Mouse (Mus musculus) induced T-regulatory cell, adult 2 months (primary cell): ENCODE results near the gene Tns1.

Experiments
- DNase-seq: peaks from one replicate; pipeline ENCODE4 v3.0.0-alpha.2; 2012; ENCODE audit warnings: low read depth

Gene Tns1

DNA sequence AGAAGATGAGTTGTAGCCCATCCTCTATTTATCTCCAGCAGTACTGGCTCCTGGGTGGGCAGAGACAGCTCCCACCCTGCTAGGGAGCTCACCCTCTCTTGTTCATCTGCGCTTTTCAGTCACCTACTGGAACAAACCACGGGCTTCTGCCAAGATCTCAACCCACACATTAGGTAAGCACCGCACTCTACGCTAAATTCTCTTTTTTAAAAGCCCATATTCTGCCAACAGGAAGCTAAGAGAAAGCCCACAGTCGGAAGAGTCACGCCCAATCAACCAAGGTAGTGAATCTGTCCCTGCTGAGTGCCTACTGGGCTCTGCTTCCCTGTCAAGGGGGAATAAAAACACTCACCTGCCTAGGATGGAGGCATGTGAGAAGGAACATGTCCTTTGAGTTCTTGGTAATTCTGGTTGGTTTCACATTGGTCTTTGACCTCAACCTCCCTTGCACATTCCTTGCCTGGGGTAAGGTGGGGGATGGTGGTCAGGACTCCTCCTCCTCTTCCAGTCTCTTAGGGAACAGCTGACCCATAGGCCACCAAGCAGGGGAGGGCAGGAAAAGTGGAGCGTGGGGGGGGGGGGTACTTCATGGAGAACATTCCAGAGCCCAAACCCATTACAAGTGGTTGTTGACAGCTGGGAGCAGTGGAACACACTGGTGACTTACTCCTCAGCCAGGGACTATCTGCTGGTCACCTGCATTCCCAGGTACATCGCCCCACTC, 193.7 kb downstream of the Tns1 start:
- DNase-seq = peak; percentile 50

DNA sequence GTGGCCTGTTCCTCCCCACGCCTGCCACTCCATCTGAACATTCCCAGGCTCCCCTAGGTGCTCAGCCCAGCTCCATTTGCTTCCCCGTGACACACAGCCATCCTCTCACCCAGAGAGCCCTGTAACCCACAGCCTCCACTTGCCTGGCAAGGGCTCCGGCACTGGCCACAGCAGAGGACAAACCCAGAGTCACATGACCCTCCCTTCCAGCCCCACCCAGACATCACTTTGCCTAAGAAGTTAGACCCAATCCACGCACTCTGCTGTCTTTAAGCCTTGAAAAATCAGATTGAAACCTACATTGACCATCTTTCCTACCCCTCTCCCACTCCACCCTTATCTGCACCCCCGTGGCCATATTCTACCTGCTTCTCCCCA, 194.3 kb downstream of the Tns1 start:
- DNase-seq = peak; percentile 26

DNA sequence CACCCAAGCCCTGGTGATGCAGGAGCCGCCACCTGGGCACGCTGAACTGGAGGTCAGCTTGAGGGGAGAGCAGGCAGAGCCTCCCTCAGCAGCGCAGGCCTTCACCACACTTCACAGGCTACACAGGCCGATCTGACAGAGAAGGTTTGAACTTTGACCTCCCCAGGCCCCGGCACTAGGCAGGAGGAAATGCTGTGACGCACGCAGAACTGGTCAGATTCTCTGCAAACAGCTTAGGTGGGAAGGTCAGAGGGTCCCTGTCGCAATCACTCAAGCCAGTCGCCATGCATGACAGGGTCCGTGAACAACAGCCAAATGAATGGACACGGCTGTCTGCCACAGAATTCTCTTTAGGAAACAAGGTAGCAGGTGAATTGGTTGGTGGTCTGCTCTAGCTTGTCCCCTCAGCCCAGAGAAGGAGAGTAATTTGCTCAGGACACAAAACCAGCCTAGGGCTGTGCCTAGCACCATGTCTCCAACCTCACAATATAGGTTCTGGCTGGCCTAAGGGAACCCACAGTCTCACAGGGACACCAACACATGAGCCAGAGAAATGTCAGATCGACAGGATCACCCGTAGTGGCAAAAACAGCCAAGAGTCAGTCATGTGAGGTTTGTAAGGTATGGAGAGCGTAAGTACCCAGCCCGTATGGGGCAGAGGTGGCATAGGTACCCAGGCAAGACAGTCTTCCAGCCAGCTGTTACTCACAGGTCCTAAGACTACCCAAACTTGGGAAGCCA, 194.9 kb downstream of the Tns1 start:
- no peak for DNase-seq

DNA sequence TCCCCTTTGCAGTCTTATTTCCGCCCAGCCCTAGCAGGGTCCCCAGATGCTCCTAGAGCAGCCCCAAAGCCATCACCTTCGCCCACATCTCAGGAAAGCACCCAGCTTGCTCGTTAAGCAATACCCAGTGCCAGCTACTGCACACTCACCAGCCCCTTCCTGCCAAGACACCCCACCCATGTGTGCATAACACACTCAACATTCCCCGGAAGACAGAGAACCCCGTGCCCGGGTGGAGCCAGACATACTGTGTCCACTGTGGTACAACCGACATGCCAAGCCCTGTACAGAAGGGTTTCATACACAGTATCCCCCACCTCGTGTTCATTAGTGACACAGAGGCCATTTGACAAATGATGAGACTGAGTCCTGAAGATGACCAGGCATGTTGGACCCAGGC, 195.9 kb downstream of the Tns1 start:
- no peak for DNase-seq

DNA sequence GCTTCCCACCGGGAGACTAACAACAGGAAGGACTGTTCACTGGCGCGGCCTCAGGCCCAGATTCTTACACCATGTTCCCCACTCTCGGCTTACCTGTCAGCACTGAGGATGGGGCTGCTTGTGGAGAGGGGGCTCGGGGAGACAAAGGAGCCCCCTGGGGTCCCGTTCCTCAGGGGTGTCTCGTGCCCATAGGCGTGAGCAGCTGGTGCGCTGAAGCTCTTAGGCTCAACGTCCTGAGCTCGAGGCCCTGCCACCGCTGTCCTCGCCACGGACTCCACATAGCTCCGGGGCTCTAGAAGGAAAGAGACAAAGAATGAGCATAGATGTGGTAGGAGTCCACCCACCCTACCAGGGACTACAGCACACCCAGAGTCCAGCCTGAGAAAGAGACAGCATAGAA, 196.4 kb downstream of the Tns1 start:
- DNase-seq = no peak

DNA sequence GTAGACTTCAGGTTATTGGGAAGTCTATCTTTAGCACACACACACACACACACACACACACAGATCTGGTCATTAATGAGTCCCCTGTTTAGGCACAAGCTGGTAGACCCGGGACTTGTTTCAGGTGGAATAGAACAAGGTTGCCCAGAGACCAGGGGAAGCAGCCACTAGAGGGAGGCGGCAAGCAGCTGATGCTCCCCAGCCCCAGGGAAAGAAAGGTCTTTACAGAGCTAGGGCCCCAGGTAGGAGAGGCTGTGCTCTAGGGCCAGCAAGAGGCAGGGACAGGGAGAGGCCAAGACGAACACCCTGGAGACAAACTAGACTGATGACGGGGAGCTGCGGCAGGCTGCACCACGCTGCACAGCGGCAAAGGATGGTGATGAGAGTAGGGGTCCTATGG, 198.0 kb downstream of the Tns1 start:
- DNase-seq = peak; percentile 48

DNA sequence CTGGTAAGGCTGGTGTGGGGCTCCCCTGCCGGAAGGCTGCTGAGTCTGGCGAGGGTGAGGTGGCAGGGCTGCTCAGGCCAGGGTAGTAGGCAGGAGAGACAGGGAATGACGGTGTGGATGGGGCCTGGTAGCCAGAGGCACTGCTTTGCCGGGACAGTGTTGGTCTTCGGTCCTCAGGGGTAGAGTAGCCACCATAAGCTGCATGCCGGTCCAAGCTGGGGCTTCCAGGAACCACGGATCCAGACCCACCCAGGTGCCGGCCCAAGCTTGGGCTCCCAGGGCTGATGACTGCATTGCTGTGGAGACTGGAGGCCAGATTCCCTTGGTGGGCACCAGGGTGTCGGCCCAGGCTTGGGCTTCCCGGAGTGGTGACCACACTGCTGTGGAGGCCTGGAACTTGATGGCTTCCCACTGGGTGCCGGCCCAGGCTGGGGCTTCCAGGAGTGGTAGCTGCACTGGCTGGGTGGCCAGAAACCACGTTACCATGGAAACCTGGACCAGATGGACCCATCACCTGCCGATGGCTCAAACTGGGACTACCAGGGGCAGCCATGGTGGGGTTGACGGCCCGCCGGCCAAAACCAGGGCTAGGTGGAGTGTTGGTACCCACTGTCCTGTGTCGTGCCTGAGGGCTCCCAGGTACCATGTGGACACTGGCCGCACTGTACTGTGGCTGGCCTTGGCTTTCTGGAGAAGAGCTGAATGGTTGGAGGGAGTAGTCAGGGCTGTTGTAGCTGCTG, 199.2 kb downstream of the Tns1 start:
- no peak for DNase-seq

DNA sequence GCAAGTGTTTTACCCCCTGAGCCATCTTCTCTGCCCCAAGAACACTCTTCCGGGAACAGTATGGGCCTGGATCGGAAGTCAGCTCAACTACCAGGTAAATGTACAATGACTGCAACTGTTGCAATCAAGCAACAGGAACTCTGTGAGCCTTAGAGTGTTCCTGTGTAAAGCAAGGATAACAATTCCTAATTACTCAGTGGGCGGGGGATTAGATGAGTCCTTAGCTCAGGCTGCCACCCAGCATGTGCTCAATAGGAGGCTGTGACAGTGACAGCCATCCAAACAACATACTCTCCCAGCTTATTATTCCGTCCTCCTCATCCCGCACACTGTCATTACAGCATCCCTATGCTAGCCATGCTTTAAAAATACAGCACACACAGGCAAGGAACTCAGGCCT, 200.0 kb downstream of the Tns1 start:
- DNase-seq = no peak

DNA sequence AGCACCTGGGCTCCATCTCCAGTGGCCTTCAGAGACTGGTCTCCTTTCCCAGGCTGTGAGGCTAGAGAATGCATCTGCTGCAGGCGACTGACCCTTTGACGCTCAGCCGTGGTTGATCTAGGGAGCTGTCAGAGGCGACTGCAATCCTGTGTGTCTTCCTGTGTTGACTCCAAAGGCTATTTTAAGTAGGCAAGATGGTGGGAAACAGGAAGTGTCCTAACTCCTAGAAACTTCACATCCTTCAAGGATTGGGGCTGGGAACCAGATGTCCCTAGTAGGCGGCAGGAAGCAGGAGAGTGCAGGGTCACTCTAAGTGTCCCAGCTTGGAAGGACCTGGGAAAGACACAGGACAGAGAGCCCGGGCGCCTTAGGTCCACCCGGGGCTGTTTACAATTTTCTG, 201.1 kb downstream of the Tns1 start:
- no peak for DNase-seq

DNA sequence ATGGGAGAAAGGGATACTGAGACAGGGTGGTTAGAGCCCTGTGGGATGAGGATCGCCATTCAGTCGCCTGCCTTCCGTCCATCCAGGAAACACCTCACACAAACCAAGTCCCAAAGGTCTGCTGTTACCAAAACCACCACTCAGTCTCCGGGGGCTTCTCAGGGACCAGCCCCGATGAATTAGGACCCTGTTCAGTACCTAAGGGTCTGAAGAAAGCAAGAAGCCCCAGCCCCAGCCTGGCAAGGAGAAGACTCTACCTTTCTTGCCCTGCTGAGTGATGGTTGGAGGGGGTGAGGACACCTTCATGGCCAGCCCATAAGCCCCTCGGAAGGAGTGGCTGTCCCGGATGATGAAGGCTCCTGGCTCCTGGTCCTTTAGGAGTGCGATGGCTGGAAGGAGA, 203.5 kb downstream of the Tns1 start:
- DNase-seq = no peak

DNA sequence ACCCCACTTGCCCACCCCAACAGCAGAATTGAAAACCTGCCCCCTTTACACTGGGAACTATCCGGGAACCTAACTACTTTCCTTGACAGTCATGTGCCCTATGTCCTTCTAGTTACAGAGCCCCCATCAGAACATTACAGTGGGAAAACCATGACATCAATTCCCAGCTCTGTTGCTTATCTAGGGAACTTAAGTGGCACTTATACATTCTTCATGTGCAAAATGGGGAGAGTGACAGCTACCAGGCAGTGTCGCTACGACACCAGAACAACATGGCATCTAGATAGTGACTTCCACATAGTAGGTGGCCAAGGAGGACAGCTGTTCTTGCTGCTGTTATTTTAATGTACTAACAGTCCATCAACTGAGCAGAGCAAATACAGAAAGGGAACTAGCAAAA, 204.3 kb downstream of the Tns1 start:
- DNase-seq = no peak

DNA sequence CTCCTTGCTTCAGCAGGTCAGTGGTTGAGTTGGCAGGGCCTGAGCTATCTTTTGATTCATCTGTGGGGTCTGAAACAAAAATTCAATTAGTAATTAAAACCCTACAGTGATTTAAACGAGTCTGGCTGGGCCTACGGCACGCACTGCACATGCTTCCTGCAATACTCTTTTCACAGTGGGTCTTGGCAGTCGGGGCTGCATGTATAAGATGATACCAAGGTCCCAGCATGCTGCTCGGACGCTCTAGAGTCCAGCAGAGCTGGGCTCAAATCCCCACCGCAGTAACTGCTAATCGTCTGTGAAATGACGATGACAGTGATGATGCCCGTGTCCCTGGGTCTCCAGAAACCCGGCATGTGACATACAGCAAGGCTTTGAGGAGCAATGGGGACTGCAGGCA, 206.2 kb downstream of the Tns1 start:
- DNase-seq = no peak

DNA sequence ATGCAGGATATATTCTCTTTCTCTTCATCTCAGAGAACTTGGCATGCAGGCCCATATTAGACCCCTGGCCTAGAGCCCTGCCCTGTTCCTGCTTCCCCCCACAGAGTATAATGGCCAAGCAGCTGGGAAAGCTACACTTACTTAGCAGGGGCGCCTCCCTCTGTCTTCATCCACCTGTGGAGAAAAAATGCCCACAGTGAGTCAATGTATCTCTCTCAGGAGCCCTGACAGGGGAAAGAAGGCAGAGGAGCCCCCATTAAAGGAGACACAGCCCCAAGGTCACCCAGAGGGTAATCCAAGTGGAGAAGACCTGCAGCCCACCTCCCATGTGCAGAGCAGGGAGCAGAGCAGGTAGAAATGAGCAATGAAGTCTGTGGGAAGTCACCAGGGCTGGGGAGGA, 208.0 kb downstream of the Tns1 start:
- DNase-seq = no peak

DNA sequence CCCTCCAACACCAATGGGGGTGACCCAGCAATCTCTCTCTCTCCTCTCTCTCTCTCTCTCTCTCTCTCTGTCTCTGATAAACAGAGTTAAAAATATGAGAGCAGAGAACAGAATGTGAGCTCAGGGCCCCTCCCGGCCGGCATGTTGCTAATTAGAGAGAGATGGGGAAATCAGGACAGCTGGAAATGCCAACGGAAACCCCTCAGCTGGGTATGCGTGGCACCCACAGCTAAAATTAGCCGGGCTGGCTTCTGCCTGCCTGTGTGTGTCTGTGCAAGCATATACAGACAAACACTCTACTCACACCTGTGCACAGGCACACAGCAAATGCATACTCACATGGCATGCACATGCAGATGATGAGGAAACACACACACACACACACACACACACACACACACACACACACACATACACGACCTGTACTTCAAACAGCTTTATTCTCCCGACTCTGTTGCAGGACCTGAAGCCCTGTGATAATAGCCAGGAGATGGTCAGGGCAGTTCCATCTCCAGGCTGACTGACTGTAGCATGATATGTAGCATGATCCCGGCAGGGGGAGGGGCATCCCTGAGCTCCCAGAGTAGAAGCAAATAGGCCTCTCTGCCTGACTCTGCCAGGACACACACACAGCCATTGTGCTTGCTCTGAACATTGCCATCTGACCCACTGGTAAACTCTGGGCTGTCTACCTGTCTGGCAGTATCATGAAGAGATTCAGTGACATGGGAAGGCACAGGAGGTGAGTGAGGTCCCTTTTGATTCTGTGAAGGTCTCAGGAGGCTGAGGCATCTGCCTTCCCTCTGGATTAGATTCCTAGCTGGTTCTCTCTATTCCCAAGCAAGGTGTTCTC, 208.8 kb downstream of the Tns1 start:
- DNase-seq = no peak

DNA sequence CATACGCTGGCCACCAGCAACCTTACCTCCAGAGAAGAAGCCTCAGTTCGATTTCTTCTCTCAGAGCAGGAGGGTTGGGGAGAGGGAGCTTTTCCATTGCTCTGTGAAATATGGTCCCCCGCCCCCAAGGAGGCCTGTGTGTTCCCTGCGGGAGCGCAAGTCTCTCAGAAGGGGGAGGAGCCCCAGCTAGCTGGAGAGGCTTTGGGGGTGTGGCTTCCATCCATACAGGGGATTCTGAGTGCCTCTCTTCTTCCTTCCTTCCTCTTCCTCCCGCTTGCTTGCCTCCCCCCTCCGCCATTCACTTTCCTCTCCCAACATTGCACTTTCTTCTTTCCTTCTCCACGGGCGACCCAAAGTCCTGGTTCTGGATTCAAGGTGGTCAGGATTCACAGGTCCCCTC, 210.2 kb downstream of the Tns1 start:
- no peak for DNase-seq

DNA sequence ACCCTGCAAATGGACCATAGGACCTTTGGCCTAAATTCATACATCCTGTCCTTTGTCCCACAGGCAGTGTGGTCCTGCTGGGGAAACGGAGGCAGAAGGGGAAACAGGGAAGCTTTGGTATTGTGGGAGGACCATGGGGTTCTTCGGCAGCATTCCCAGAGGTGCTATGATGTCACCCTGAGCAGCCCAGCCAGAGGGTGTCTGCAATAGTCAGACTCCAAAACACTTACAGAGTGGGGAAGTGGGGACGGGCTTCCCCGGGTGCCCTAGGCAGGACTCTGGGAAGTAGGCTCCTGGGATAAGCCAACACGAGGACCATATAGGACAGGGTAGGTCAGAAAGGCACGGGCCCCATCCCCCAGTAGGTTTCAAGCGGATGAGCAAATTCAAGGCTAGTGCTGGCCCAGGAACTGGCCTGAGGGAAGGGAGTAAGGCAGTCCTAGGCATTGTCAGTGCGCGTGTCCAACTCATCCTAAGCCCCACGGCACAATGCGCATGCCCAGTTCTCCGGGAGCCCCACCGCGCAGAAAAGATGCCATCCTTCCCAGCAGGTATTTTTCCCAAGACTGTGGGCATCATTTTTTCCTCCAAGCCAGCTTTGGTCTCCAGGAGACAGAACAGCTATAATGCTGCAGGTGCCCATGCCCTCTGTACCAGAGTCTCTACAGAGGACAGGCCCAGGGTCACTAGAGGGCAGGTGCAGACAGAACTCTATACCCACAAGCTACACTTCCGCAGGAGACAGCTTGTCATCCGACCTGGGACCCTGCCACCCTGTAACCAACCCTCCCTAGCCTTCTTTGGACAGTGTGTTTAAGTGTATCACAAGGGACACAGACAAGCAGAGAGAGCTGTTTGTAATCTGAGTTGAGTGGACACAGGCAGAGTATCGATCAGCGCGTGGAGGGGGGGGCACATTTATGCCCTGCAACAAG, 210.9 kb downstream of the Tns1 start:
- no peak for DNase-seq

DNA sequence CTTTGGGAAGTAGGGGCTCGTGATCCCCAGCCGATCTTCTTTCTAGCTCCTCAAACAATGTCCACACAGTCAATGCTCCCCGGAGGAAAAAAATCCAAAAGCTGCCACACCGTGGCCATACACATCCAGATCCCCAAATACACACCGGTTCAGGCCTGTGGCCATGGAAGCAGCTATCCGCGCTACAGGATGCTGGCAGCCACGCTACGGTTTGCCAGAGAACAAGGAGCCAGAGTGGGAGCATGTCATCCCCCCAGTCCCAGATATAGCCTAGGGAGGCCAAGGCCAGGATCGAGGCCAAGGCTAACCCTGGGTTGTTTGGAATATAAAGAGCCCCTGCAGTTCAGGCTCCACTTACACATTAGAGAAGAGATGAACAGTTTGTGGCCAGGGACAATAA, 211.8 kb downstream of the Tns1 start:
- no peak for DNase-seq

DNA sequence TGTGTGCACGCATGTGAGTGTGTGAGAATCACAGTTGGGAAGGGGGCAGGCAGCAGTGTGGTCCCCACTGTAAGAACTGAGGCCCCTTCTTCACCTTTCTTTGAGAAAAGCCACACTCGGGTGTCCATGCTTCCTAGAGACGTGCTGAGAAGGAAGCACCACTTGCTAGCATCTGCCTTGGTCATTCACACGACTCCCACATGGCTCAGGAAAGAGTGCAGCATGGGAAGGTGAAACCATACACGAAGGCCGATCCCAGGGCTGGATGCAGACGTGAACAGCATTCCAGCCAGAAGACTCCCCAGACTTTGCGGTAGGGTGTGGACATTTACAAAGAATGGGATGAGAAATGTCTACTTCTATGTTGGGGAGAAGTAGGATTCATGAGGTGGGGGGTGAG, 212.3 kb downstream of the Tns1 start:
- DNase-seq = no peak

DNA sequence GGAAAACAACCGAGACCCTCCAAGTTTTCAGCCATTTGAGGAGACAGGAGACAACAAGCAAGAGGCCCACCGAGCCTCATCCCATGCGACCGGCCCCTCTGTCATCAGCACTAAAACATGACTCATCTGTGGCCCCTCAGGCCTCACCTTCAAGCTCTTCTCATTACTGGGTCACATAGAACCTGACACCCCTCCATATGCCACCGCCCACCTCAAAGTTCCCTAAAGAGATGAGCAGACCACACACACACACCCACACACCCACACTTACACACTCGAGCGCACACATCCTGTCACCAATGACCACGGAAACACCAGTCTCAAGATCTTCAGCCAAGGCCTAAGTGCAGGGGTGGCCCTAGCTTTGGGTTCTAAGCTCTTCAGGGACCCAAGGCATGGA, 213.5 kb downstream of the Tns1 start:
- no peak for DNase-seq

DNA sequence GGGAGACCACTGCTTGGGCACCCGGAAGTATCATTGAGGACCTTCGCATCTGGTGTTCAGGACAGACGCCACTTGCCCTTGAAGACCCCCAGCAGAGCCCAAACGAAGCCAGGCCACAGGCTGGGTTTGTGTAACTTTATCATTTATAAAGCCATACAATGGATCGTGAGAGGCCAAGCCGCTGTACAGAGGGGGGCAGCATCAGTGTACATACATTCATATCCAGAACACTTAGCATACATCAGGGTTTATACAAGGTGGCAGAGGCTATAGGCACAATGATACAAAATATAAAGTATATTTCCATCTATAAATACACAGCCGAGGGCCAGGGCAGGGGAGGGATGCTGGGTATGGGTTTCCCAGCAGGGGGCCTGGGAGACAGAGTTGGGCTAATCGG, 214.1 kb downstream of the Tns1 start:
- no peak for DNase-seq
